Mouse (Mus musculus) stomach, postnatal 0 days (tissue): ENCODE data around the gene Bbof1. TPM values are rescaled to one million over a fixed set of nuclear protein-coding genes. Genes with fewer than 3 reads are reported as not detected.

Experiments used
- ATAC-seq: fragments of 200-750 bp; cut with Nextera tagmentation; 2 replicates; pipeline ENCODE4 v1.8.0; 2017; ENCODE audit not compliant: low FRiP score, low TSS enrichment
- DNase-seq: peaks from one replicate; pipeline ENCODE4 v3.0.0-alpha.2; 2016; ENCODE audit warnings: low spot score
- H3K27ac ChIP-seq: fragments of 300-500 bp; sonication (generic); replicated peaks from 2 replicates; pipeline ENCODE4 v1.5.1; 2014; ENCODE audit warnings: mild to moderate bottlenecking, control low read depth
- H3K27me3 ChIP-seq: fragments of 300-500 bp; sonication (generic); 2 replicates; pipeline ENCODE4 v1.6.1; 2014; ENCODE audit warnings: low read length; ENCODE audit not compliant: control insufficient read depth, insufficient read depth
- H3K36me3 ChIP-seq: fragments of 300-500 bp; sonication (generic); 2 replicates; pipeline ENCODE4 v1.6.1; 2014; ENCODE audit warnings: low read length, mixed read lengths; ENCODE audit not compliant: control insufficient read depth, insufficient read depth
- H3K4me1 ChIP-seq: fragments of 300-500 bp; sonication (generic); replicated peaks from 2 replicates; pipeline ENCODE4 v1.6.1; 2014; ENCODE audit warnings: antibody characterized with exemption; ENCODE audit not compliant: control insufficient read depth, insufficient read depth
- H3K4me2 ChIP-seq: fragments of 300-500 bp; sonication (generic); replicated peaks from 2 replicates; pipeline ENCODE4 v1.6.1; 2014; ENCODE audit warnings: low read depth, mild to moderate bottlenecking, control low read depth, moderate library complexity
- H3K4me3 ChIP-seq: fragments of 300-500 bp; sonication (generic); 2 replicates; pipeline ENCODE4 v1.5.1; 2014; ENCODE audit warnings: low read depth, low read length, control low read depth
- H3K9ac ChIP-seq: fragments of 300-500 bp; sonication (generic); 2 replicates; pipeline ENCODE4 v1.6.1; 2014; ENCODE audit warnings: mild to moderate bottlenecking, low read length, control low read depth, mixed read lengths
- H3K9me3 ChIP-seq: fragments of 300-500 bp; sonication (generic); 2 replicates; pipeline ENCODE4 v1.6.1; 2016; ENCODE audit warnings: low read length; ENCODE audit not compliant: control insufficient read depth
- CTCF ChIP-seq: IDR thresholded peaks from 2 replicates; pipeline ENCODE4 v1.5.1; 2016; ENCODE audit warnings: antibody characterized with exemption, low read depth, mild to moderate bottlenecking, moderate library complexity
- EP300 ChIP-seq: optimal IDR thresholded peaks from 2 replicates; pipeline ENCODE3; 2016; ENCODE audit warnings: antibody characterized with exemption
- WGBS: fragments of 180-500 bp; shearing (Covaris S2); extraction: QIAGEN DNeasy Blood & Tissue Kit; methylation state at CpG from one replicate; pipeline ENCODE4 v1.1.7; 2014; 5-methylcytosine and 5-hydroxymethylcytosine counted together
- polyA plus RNA-seq: library from polyadenylated mRNA; unstranded; fragments of >200 nt; fragmentation: Nextera tagmentation; extraction: Ambion mirVana; gene quantifications from 2 replicates; pipeline ENCODE4 v1.2.1, GENCODE M21; 2015

Bbof1 gene
- polyA plus RNA-seq, 1 experiment from 2014 or later = 0.68 TPM

- H3K27me3 ChIP-seq = no peaks in the 10 kb centered on the region
- H3K4me3 ChIP-seq = no peak overlapping the region
- H3K4me1 ChIP-seq = no peaks in the 10 kb centered on the region
- no peak overlapping the region for H3K4me2 ChIP-seq
- no peak for TF ChIP-seq EP300
- no peak for TF ChIP-seq CTCF
- ATAC-seq (no peak), DNase-seq (no peak)
- 62% methylated on average over 9 of the region's 9 CpGs for WGBS
- H3K27ac ChIP-seq = no peak overlapping the region
- no peaks in the 10 kb centered on the region for H3K9me3 ChIP-seq
- peaks cover 13% of the 10 kb centered on the region; the same call in 1 of the 2 replicates for H3K36me3 ChIP-seq
- H3K9ac ChIP-seq = no peak overlapping the region
Measured at GRCm38 (mm10) chr12:84366971-84367370, 41.9 kb upstream of the Bbof1 start.

GRCm38 (mm10) chr12:84371647-84372046 lies 37.2 kb upstream of the Bbof1 start:
- H3K36me3 ChIP-seq = peaks cover 20% of the 10 kb centered on the region
- H3K9me3 ChIP-seq = no peaks in the 10 kb centered on the region
- H3K4me2 ChIP-seq = no peak overlapping the region
- H3K27me3 ChIP-seq = no peaks in the 10 kb centered on the region
- H3K27ac ChIP-seq = no peak overlapping the region
- DNase-seq = no peak
- no peak overlapping the region for H3K4me3 ChIP-seq
- no peak overlapping the region for H3K9ac ChIP-seq
- 91% methylated on average over 5 of the region's 5 CpGs for WGBS
- TF ChIP-seq EP300 = no peak
- no peak for ATAC-seq
- H3K4me1 ChIP-seq = no peaks in the 10 kb centered on the region

GRCm38 (mm10) chr12:84373831-84374481 lies 34.9 kb upstream of the Bbof1 start:
- no peak overlapping the region for H3K4me3 ChIP-seq

GRCm38 (mm10) chr12:84382369-84382768 lies 26.5 kb upstream of the Bbof1 start:
- Histone ChIP-seq H3K36me3 (no peaks in the 10 kb centered on the region), H3K9me3 (no peaks in the 10 kb centered on the region), H3K4me2 (no peak overlapping the region), H3K27me3 (no peaks in the 10 kb centered on the region), H3K27ac (no peak overlapping the region), H3K4me3 (no peak overlapping the region), H3K4me1 (no peaks in the 10 kb centered on the region; the same call in 1 of the 2 replicates), H3K9ac (no peak overlapping the region)
- 91% methylated on average over 4 of the region's 4 CpGs for WGBS
- DNase-seq (no peak), ATAC-seq (no peak)
- no peak for TF ChIP-seq EP300
- no peak for TF ChIP-seq CTCF

More at GRCm38 (mm10) chr12:84373831-84374481, 34.9 kb upstream of the Bbof1 start:
- Histone ChIP-seq H3K4me2 (no peak overlapping the region), H3K9ac (no peak overlapping the region), H3K9me3 (no peaks in the 10 kb centered on the region), H3K4me1 (no peaks in the 10 kb centered on the region), H3K36me3 (peaks cover 19% of the 10 kb centered on the region), H3K27me3 (no peaks in the 10 kb centered on the region), H3K27ac (no peak overlapping the region)
- 74% methylated on average over 6 of the region's 6 CpGs for WGBS
- TF ChIP-seq EP300 = no peak
- ATAC-seq (no peak), DNase-seq (no peak)

- Histone ChIP-seq H3K9ac (no peak overlapping the region), H3K4me3 (no peak overlapping the region), H3K4me2 (no peak overlapping the region), H3K9me3 (no peaks in the 10 kb centered on the region), H3K36me3 (no peaks in the 10 kb centered on the region), H3K27ac (peak overlapping the region; percentile 86), H3K4me1 (no peaks in the 10 kb centered on the region; the same call in 1 of the 2 replicates), H3K27me3 (no peaks in the 10 kb centered on the region)
- peak; percentile 79 for DNase-seq
- TF ChIP-seq CTCF (no peak), EP300 (peak; percentile 95)
- 54% methylated on average over 5 of the region's 5 CpGs for WGBS
- ATAC-seq = peak; percentile 95
Measured at GRCm38 (mm10) chr12:84384644-84385081, 24.2 kb upstream of the Bbof1 start.

DNA sequence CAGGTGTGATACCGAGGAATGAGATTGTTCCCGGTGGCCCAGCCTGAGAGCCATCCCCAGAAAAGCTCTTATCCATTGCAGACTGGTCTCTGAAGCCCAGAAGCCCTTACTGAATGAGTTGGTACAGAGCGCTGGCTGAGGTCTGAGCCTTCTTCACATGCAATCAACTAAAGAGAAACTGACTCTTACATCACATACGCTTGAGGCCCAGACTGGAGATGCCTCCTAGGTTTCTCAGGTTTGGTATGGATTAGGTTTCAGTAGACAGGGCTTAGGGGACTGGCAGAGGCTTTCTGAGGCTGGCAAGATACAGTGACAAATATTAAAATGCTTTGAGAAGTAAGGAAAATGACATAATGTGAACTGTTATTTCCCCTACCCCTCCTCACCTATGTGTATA lies 23.5 kb upstream of the Bbof1 start:
- 83% methylated on average over 4 of the region's 4 CpGs for WGBS
- Histone ChIP-seq H3K9ac (no peak overlapping the region), H3K9me3 (no peaks in the 10 kb centered on the region), H3K36me3 (no peaks in the 10 kb centered on the region), H3K27me3 (no peaks in the 10 kb centered on the region), H3K4me3 (no peak overlapping the region), H3K4me2 (no peak overlapping the region), H3K4me1 (no peaks in the 10 kb centered on the region; the same call in 1 of the 2 replicates), H3K27ac (peak overlapping the region; percentile 86)
- TF ChIP-seq CTCF (no peak), EP300 (no peak)
- ATAC-seq (no peak), DNase-seq (no peak)
